Mouse (Mus musculus) gastrocnemius, adult 18-20 months (tissue): ENCODE measurements around the gene Wbp2. TPM values are rescaled to one million over a fixed set of nuclear protein-coding genes. Genes with fewer than 3 reads are reported as not detected.
A peak's percentile ranks its signal among the peaks of the same experiment; 100 is the strongest.
"Not testable (repeated sequence)": the region's sequence is repeated elsewhere in the genome, so short reads cannot be mapped to it uniquely, and the experiment has no call there.

Experiments used
- DNase-seq: peaks from one replicate; pipeline ENCODE4 v3.0.0; 2021; ENCODE audit warnings: low spot score
- total RNA-seq, 2 experiments: library from RNA; stranded (reverse); gene quantifications; 2 replicates each; pipeline ENCODE4 v1.2.3; 2021

The Wbp2 gene
- total RNA-seq, 2 experiments from 2014 or later, result 91.4 to 92.8 TPM

DNA sequence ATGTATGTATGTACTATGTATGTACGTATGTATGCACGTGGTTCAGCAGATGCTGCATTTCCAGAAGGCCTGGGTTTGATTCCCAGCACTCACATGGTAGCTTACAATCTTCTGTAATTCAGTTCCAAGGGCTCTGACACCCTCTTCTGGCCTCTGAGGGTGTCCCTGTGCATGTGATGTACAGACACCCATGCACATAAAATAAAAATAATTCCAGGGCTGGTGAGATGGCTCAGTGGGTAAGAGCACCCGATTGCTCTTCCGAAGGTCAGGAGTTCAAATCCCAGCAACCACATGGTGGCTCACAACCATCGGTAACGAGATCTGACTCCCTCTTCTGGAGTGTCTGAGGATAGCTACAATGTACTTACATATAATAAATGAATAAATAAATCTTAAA lies 6.2 kb upstream of the Wbp2 start:
- DNase-seq, result not testable (repeated sequence)

DNA sequence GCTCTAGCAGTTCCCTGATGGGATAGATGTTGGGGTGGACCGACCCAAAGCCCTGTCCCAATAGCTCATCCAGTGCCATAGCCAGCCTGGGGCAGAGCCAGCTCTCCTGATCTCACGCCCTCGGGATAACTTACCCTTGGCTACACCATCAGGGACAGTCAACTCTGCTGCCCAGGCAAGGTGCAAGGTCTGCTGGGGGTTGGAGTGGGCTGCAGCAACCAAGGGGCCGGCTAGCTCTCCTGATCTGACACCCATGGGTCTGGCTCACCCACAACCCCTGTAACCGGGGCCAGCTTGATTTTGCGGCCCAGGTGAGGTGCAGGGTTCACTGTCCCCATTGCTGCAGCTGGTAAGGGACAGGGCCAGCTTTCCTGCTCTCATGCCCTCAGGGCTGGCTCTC lies 4.8 kb upstream of the Wbp2 start:
- no peak for DNase-seq

DNA sequence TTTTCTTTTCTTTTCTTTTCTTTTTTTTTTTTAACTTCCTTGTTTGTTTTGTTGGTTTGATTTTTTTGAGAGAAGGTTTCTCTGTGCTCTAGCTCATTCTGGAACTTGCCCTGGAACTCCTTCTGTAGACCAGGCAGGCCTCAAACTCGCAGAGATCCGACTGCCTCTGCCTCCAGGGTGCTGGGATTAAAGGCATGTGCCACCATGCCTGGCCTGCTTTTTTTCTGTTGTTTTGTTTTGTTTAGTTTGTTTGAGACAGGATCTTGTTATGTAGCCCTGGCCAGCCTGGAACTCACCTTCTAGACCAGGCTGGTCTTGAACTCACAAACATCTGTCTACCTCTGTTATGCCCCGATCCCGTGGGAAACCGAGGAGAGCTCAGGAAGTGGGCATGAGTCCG lies 2.8 kb upstream of the Wbp2 start:
- no peak for DNase-seq

DNA sequence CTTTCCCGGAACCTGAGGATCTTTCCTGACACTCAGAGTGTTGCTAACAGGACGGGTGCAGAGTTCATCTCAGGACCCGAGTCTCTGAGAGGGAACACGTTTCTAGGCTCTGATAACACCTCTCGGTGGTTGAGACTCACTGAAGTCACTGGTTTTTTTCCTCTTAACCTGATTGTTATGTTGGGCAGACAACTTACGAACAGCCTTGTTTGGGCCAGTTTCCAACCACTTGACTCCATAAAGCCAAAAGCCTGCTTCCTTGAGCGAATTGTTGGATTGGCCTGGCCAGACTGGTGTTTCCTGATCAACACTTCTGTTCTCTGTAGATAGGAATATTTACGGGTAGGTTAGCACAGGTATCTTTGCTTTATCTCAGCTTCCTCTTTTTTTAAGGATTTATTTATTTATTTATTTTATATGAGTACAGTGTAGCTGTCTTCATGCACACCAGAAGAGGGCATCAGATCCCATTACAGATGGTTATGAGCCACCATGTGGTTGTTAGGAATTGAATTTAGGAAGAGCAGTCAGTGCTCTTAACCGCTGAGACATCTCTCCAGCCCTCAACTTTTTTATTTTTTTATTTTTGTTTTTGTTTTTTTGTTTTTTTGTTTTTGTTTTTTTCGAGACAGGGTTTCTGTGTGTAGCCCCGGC lies 2.1 kb upstream of the Wbp2 start:
- DNase-seq, result no peak

DNA sequence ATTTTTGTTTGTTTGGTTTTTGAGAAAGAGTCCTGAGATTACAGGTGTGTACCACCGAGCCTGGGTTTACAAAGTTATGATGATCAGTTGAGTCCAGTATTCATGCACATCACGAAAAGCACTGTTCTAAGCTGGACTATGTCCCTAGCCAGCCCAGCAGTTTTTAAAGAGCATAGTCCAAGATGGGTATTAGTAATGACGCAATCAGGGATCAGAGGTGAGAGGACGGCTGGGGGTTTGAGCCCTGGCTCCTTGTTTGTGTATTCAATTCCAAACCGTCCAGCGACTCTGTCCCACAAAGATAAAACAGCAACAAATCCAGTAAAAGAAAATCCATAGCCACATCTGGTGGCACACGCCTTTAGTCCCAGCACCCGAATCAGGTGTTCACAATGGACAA lies 1.4 kb upstream of the Wbp2 start:
- DNase-seq, result no peak

DNA sequence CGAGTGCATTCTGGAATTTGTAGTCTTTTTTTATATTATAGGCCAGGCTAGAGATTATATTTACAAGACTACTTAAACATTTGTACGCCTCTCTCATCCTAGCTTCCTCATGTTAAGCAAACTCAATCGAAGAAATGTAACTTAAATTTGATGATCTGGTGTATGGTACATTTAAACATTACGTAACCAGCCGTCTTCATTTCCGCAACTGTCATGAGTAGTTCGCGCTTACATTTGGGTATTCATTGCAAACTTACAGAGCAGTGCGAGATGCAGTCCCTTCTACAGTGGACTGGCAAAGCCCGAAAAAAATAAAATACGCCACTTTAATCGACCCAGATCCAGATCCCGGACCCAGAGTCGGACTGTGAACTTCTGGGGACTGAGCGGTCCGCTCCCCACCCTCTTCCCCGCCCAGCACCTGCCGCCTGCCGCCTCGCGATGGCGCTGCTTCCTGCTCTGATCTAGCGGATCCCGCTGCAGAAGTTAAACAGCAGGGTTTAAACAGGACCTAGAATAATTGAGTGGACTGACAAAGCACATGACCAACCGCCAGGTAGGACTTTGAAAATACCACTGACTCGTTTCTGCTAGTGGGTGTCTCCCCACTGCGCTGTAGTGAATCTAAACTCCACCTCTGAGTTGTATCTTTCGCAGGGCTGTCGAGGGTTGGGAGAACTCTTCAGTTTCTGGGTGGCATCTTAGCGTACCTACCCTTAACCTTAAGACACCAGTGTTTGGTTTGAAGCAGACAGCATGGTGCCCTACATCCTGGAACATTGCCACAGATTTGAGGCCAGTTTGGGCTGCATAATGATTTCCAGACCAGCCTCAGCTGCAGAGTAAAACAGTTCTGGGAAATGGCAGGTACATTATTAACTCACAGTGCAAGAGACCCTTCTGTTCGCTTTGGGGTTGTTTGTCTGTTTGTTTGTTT lies 667 bp upstream of the Wbp2 start:
- peak; percentile 93 for DNase-seq

DNA sequence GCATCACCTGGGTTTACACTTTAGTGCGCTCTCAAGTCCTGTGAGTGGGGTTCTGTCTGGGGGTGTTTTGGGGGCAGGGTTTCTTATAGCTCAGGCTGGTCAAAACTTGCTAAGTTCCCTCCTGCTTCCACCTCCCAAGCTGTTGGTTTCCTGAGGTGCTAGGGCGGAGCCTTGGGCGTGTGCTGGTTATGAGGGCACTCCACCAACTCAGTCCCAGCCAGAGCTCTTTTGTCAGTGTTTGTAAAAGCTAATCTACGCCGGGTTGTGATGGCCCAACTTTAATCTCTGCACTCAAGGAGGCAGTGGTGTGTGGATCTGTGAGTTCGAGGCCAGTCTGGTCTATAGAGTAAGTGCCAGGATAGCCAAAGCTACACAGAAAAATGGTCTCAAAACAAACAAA lies 2.6 kb downstream of the Wbp2 start:
- no peak for DNase-seq

DNA sequence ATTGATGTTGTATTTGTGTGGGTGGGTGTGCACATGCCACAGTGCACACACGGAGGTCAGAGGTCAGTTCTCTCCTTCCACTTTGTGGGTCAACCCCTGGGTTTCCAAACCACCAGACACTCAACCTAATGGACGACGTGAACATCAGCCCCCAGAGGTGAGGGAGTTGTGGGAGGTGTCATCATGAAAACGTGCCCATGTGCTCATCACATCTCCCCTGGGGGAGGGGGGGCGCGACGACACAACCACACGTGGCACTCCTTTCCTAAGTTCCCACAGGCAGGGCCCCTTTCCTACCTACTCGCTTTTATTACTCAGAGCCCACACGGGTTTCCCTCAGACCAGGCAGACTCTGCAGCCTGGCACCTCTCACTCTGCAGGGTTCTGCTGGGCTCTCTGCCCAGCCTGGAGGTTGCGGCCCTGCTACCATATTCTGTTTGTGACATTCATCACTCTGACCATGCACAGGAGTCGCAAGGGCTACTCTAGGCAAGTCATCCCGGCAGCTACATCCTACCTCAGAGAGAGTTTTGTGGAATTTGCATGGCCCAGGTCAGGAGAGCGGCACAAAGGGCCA lies 3.6 kb downstream of the Wbp2 start:
- no peak for DNase-seq

DNA sequence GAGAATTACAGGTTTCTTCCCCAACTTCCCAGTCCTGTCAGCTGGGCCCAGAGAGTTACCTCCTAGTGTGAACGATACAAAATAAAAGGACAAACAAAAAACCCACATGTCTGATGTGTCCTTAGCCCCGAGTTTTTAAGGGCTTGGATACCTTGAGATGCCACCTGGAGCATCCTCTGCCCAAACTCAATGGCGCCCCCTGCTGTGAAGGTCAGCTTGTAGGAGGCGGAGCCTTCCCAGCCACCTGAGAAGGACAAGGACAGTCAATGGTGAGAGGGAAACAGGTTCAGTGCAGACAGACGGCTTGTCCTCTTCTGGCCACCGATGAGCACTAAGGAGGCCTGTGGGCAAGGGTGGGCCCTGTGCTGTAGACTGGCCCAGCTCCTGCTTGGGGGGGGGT lies 5.7 kb downstream of the Wbp2 start:
- peak; percentile 51 for DNase-seq

DNA sequence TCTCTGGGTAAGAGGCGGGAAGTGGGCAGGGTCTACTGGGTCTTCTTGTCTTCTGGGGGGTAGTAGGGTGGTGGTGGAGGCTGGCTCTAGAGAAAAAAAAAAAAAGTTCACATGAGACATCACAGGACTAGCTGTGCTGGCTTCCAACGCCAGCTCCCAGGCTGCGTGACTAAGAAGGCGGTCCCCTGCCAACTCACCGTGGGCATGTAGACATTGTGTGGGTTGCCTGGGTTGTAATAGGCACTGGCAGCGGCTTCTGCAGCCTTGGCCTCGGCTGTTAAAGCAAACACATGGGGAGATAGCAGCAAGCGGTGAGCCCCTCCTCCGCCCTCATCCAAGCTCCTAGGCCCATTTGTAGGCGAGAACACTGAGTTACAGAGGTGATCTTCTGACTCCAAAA lies 7.3 kb downstream of the Wbp2 start:
- no peak for DNase-seq

DNA sequence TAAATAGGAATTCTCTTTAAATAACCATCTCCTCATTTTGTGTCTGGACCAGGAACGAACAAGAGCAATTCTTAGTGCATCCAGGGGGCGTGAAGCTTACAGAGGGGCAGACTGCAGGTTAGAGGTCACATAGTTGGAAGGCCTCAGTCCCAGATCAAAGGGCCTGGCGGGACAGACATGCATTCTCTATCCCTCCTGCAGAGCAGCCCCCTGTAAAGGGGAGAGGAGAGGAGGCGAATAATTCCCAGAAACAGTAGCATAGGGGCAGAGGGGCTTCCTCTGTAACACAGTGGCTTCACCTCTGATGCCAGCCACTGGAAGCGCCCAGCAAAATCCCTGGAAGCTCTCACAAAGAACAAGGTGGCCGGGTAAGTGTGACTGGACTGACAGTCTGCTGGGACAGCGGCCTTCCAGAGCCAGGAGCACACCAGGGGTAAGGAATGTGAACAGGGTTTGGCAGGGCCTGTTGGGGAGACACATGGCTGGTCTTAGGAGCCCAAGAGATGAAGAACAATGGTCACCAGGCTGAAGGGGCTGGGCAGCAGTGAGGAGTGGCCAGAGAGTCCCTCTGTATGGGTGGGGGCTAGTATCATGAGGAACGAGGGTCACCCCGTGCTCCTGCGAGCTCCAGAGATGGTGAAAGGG lies 8.0 kb downstream of the Wbp2 start:
- DNase-seq, result no peak

DNA sequence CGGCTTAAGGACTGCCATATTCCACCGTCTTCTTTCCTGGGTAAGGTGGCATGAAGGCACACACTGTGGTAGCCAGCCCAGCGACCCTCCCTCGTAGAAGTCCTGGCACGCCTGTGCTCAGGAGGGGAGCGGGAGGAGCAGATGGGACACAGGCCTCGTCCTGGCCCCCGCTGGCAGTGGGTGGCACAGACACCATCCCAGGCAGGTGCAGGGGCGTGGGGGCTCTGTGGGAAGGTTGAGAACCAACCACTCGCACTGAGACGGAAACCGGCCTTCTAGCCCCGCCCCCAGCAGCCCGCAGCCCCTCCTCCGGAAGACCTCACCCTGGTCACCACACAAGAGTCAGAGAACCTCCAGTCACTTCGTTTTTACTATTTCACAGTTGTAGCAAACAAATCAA lies 8.6 kb downstream of the Wbp2 start:
- peak; percentile 31 for DNase-seq

DNA sequence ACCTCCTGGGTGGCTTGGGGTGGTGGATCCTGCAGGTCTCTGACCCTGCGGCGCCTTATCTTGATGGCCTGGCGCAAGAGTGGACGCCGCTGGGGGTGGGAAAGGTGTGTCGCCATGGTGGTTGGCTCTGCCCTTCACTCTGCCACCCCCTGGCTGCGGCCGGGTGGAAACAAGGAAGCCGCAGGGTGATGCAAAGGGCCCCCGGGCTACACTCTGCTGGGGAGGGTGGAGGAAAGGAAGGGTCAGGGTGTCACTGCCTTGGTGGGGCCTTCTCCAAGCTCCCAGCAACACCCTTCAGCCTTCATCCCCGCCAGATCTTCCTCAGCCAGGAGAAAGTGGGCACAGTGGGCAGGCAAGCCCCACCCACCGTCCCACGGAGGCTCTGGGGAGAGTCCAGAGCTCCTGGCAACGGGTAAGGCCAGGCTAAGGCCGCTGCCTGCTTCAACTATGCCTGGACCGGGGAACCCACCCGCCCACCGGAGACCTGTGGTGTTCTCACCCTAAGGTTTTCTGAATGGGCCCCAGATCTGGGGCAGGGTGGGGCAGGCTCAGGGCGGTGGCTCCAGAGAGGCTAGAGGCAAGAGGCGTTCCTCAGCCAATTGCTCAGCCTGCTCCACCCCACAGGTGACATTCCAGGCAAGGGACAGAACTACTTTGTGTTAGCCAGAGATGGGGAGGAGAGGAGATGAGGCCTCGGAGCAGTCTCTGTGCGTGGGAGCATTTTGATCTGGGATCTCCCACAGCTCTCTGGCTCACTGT lies 9.2 kb downstream of the Wbp2 start, which contains the start of gene Unc13d:
Gene Unc13d, minus strand, starts transcription at position 516 of the 759 bp plus-strand sequence.
- no peak for DNase-seq

DNA sequence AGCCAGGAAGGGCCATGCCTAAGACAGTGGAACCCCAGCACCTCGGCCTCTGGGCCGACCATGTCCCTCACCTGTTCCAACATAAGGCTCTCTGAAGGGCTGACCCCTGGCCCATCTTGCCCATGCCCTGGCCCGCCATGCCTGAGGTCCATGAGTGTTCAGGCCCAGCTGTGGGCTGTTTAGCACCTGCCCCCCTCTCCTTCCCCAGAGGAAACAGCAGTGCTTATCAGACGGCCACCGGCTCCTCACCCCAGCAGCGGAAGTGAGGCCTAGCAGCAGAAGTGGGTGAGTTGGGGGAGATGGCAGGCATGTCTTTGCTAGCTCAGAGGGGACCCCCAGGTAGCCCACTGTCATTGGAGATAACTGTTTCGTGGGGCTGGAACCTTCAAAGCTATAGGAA lies 10.0 kb downstream of the Wbp2 start:
- no peak for DNase-seq

DNA sequence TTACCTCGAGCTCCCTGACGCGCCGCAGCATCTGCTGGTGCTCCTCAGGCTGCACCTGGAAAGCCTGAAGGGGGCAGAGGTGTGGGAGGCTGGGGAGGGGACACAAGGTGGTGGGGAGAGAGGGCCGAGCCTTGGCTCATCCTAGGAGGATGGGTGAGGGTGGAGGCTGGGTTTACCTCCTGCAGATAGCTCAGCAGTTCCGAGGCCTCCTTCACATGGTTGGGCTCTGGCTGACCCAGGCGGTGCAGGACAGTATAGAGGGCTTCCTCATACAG lies 10.6 kb downstream of the Wbp2 start:
- no peak for DNase-seq

DNA sequence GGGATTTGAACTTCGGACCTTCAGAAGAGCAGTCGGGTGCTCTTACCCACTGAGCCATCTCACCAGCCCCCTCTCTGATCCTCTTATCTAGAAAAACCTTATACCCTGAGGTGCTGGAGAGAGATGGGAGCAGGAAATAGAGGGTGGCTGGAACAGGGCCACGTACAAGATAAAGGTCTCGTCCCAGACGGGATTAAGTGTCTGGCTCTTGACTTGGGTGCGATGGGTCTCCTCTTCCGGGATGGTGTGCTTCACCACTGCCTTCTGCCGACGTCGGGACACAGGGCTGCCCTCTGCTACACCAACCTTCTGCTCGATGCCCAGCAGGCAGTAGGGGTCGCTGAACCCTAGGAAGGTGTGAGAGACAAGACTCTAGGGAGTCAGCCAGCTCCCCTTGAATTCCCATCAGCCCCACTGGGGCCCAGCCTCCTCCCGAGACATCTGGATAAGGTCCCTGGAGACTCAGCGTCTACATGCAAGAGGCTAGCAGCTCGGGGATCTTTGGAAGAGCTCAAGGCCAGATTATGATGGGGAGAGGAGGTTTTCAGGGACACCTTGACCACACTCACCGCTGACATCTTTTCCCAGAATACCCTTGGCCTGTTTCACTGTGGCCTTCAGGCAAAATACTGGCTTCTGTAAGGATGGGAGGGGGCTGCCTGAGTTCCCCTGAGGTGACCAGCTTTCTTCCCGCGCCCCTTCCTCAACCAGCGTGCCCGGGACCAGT lies 11.1 kb downstream of the Wbp2 start:
- DNase-seq, result no peak

DNA sequence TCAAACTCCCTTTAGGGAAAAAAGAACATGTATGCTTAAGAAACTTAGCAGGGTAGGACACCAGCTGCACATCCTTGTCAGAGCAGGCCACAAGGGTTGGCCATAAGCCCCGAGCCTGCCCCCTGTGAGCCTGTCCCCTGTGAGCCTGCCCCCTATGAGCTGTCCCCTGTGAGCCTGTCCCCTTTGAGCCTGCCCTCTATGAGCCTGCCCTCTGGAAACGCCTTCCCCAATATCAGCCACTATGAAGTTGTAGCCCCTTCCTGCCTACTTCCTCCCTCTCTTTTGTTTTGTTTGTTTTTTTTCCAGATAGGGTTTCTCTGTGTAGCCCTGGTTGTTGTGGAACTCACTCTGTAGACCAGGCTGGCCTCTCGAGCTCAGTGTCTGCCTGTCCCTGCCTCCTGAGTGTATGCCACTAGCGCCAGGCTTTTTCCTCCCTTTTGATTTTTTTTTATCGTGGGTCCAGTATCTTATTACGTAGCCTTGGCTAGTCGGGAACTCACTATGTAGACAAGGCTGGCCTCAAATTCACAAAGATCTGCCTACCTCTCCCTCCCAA lies 12.3 kb downstream of the Wbp2 start:
- DNase-seq, result no peak

DNA sequence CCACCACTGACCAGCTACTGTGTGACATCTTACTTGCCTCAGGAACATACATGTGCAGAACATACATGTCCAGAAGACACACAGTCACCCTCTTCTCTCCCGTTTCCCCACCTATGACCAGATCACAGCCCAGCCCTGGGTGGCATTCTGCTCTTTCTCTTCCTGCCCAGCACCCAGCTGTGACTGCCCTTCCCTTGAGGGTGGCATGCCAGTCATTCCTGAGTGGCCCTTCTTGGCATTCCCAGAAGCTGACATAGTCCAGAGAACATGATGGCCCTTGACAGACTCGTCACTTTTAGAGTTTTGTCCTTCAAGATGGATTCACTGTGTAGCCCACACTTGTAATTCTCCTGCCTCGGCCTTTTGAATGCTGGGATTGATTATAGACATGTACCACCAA lies 14.2 kb downstream of the Wbp2 start:
- DNase-seq, result no peak

DNA sequence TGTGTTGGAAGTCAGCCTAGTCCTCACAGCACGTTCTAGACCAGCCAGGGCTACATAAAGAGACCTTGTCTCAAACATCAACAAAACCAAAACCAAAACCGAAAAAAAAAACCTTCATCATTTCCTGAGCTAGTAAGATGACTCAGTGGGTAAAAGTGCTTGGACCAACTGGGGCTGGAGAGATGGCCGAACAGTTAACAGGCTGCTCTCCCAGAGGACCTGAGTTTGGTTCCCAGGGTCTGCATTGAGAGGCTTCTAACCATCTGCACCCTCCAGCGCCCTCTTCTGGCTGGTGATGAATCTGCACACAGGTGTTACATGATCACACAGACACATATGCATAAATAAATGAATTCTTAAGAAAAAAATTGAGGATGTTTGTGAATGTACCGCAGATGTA lies 15.3 kb downstream of the Wbp2 start:
- no peak for DNase-seq

DNA sequence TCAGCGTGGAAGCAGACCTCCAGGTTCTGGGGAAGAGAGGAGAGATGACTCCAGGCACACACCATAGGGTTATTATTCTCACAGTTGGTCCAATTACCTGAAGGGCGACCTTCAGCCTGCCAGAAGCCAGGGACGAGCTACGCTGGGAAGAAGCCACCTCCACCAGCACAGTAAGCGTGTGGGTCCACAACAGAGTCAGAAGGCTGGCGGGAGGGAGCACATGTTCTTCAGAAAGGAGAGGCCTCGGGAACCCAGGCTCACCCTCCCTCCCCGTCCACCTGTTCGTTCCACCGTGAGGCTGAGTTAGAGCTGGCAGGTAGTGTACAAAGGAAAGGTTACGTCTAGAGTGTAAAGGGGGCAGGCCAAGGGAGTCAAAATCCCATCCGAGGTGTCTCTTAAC lies 21.4 kb downstream of the Wbp2 start:
- no peak for DNase-seq
